Mouse (Mus musculus) MEL (cell line): ENCODE results near the gene Rmnd5b. TPM values are rescaled to one million over a fixed set of nuclear protein-coding genes. Genes with fewer than 3 reads are reported as not detected.

ENCODE experiments used
- DNase-seq: peaks from one replicate; pipeline ENCODE4 v3.0.0; 2011; ENCODE audit warnings: low read depth, low spot score
- H3K27ac ChIP-seq: 2 replicates; pipeline ENCODE4 v1.5.1; 2012; ENCODE audit warnings: low read depth, mild to moderate bottlenecking, control low read depth, low read length, moderate library complexity; ENCODE audit not compliant: control insufficient read depth
- H3K27me3 ChIP-seq, 2 experiments: fragments of 150-350 bp in 1 of 2; sonication (generic) in 1 of 2; 2 replicates each; pipeline ENCODE4 v1.6.1; 2012; ENCODE audit warnings: low read length in 2 of 2, mild to moderate bottlenecking in 2 of 2, improper control_type of control experiment in 1 of 2, moderate library complexity in 1 of 2; ENCODE audit not compliant: insufficient read depth in 2 of 2, control insufficient read depth in 1 of 2
- H3K36me3 ChIP-seq, 2 experiments: 2 replicates each; pipeline ENCODE4 v1.6.1; 2012 to 2014; ENCODE audit warnings: low read length in 2 of 2, improper control_type of control experiment in 1 of 2, inconsistent platforms in 1 of 2, mild to moderate bottlenecking in 1 of 2; ENCODE audit not compliant: insufficient read depth in 2 of 2, control insufficient read depth in 1 of 2
- H3K4me1 ChIP-seq, 2 experiments: fragments of 150-350 bp in 1 of 2; sonication (generic) in 1 of 2; 2 replicates each; pipeline ENCODE4 v1.6.1; 2012; ENCODE audit warnings: low read length in 2 of 2, improper control_type of control experiment in 1 of 2, mild to moderate bottlenecking in 1 of 2; ENCODE audit not compliant: insufficient read depth in 2 of 2, control insufficient read depth in 1 of 2
- H3K4me3 ChIP-seq, 2 experiments: fragments of 150-350 bp in 1 of 2; sonication (generic) in 1 of 2; 2 replicates each; pipeline ENCODE4 v1.5.1; 2012; ENCODE audit warnings: low read depth in 2 of 2, low read length in 2 of 2, mild to moderate bottlenecking in 2 of 2, moderate library complexity in 2 of 2, control low read depth in 1 of 2, improper control_type of control experiment in 1 of 2; ENCODE audit not compliant: control insufficient read depth in 1 of 2, insufficient read depth in 1 of 2
- H3K79me2 ChIP-seq: 2 replicates; pipeline ENCODE4 v1.6.1; 2012; ENCODE audit warnings: mild to moderate bottlenecking, low read length, moderate library complexity; ENCODE audit not compliant: control insufficient read depth, poor library complexity, insufficient read depth
- H3K9ac ChIP-seq: 2 replicates; pipeline ENCODE4 v1.6.1; 2012; ENCODE audit warnings: low read depth, mild to moderate bottlenecking, control low read depth, low read length, moderate library complexity; ENCODE audit not compliant: control insufficient read depth, poor library complexity, severe bottlenecking
- H3K9me3 ChIP-seq: fragments of 150-350 bp; sonication (generic); replicated peaks from 2 replicates; pipeline ENCODE4 v1.6.1; 2012; ENCODE audit warnings: mild to moderate bottlenecking, low read length, improper control_type of control experiment, moderate library complexity; ENCODE audit not compliant: insufficient read depth
- BHLHE40 ChIP-seq: IDR thresholded peaks from 2 replicates; pipeline ENCODE4 v1.6.1; 2012; ENCODE audit warnings: low read depth, mild to moderate bottlenecking, inconsistent platforms, low read length, improper control_type of control experiment, borderline replicate concordance
- CHD1 ChIP-seq: IDR thresholded peaks from 2 replicates; pipeline ENCODE4 v1.6.1; 2012; ENCODE audit warnings: low read depth, mild to moderate bottlenecking, inconsistent platforms, low read length, improper control_type of control experiment
- CHD2 ChIP-seq: IDR thresholded peaks from 2 replicates; pipeline ENCODE4 v1.6.1; 2011; ENCODE audit warnings: low read length, improper control_type of control experiment
- CTCF ChIP-seq, 3 experiments: IDR thresholded peaks in 2 of 3; conservative IDR thresholded peaks in 1 of 3; 2 replicates each; pipeline ENCODE4 v1.5.1; 2011 to 2012; ENCODE audit warnings: low read length in 3 of 3, low read depth in 2 of 3, mild to moderate bottlenecking in 2 of 3, improper control_type of control experiment in 1 of 3, inconsistent platforms in 1 of 3, mixed read lengths in 1 of 3, moderate library complexity in 1 of 3; ENCODE audit not compliant: control insufficient read depth in 1 of 3, insufficient read depth in 1 of 3, poor library complexity in 1 of 3, severe bottlenecking in 1 of 3
- E2F4 ChIP-seq: IDR thresholded peaks from 2 replicates; pipeline ENCODE4 v1.6.1; 2011; ENCODE audit warnings: low read depth, low read length, improper control_type of control experiment, borderline replicate concordance
- ELF1 ChIP-seq: IDR thresholded peaks from 2 replicates; pipeline ENCODE4 v1.6.1; 2014; ENCODE audit warnings: low read depth, mild to moderate bottlenecking, inconsistent platforms, low read length, improper control_type of control experiment, moderate library complexity
- ETS1 ChIP-seq: IDR thresholded peaks from 2 replicates; pipeline ENCODE4 v1.6.1; 2012; ENCODE audit warnings: low read depth, mild to moderate bottlenecking, inconsistent platforms, low read length, improper control_type of control experiment, moderate library complexity
- GABPA ChIP-seq: IDR thresholded peaks from 2 replicates; pipeline ENCODE4 v1.6.1; 2012; ENCODE audit warnings: low read depth, mild to moderate bottlenecking, inconsistent platforms, low read length, improper control_type of control experiment, moderate library complexity
- GATA1 ChIP-seq: IDR thresholded peaks from 2 replicates; pipeline ENCODE4 v1.6.1; 2011; ENCODE audit warnings: low read depth, low read length, improper control_type of control experiment
- HCFC1 ChIP-seq: IDR thresholded peaks from 2 replicates; pipeline ENCODE4 v1.6.1; 2012; ENCODE audit warnings: low read depth, mild to moderate bottlenecking, inconsistent platforms, low read length, improper control_type of control experiment, moderate library complexity
- KAT2A ChIP-seq: conservative IDR thresholded peaks from 2 replicates; pipeline ENCODE4 v1.6.1; 2012; ENCODE audit warnings: low read depth, low read length, improper control_type of control experiment, inconsistent platforms
- MAFK ChIP-seq: IDR thresholded peaks from 2 replicates; pipeline ENCODE4 v1.6.1; 2011; ENCODE audit warnings: low read depth, mild to moderate bottlenecking, low read length, improper control_type of control experiment, borderline replicate concordance
- MAX ChIP-seq: IDR thresholded peaks from 2 replicates; pipeline ENCODE4 v1.6.1; 2011; ENCODE audit warnings: low read length, improper control_type of control experiment
- MXI1 ChIP-seq: IDR thresholded peaks from 2 replicates; pipeline ENCODE4 v1.6.1; 2011; ENCODE audit warnings: mild to moderate bottlenecking, low read depth, low read length, improper control_type of control experiment
- MYB ChIP-seq: IDR thresholded peaks from 2 replicates; pipeline ENCODE4 v1.6.1; 2011; ENCODE audit warnings: mild to moderate bottlenecking, low read depth, low read length, improper control_type of control experiment
- MYC ChIP-seq: IDR thresholded peaks from 2 replicates; pipeline ENCODE4 v1.6.1; 2011; ENCODE audit warnings: low read depth, mild to moderate bottlenecking, low read length, improper control_type of control experiment, moderate library complexity
- NRF1 ChIP-seq: IDR thresholded peaks from 2 replicates; pipeline ENCODE4 v1.6.1; 2014; ENCODE audit warnings: low read depth, mild to moderate bottlenecking, inconsistent platforms, low read length, improper control_type of control experiment, moderate library complexity; ENCODE audit not compliant: poor library complexity, insufficient read depth, severe bottlenecking
- POLR2A ChIP-seq, 2 experiments: IDR thresholded peaks; 2 replicates each; pipeline ENCODE4 v1.6.1; 2011 to 2012; ENCODE audit warnings: low read length in 2 of 2, mild to moderate bottlenecking in 2 of 2, control low read depth in 1 of 2, improper control_type of control experiment in 1 of 2, low read depth in 1 of 2, moderate library complexity in 1 of 2; ENCODE audit not compliant: control insufficient read depth in 1 of 2, insufficient read depth in 1 of 2, poor library complexity in 1 of 2
- POLR2AphosphoS2 ChIP-seq: IDR thresholded peaks from 2 replicates; pipeline ENCODE4 v1.6.1; 2011; ENCODE audit warnings: low read length, improper control_type of control experiment
- POLR2AphosphoS5 ChIP-seq: IDR thresholded peaks from 2 replicates; pipeline ENCODE4 v1.6.1; 2012; ENCODE audit warnings: low read depth, borderline replicate concordance, mild to moderate bottlenecking, inconsistent platforms, low read length, moderate library complexity, mixed read lengths
- RAD21 ChIP-seq: IDR thresholded peaks from 2 replicates; pipeline ENCODE4 v1.6.1; 2011; ENCODE audit warnings: mild to moderate bottlenecking, low read depth, low read length, improper control_type of control experiment
- RCOR1 ChIP-seq: IDR thresholded peaks from 2 replicates; pipeline ENCODE4 v1.6.1; 2012; ENCODE audit warnings: low read depth, mild to moderate bottlenecking, inconsistent platforms, low read length, improper control_type of control experiment
- SIN3A ChIP-seq: IDR thresholded peaks from 2 replicates; pipeline ENCODE4 v1.6.1; 2012; ENCODE audit warnings: low read length, improper control_type of control experiment, inconsistent platforms
- TAL1 ChIP-seq: IDR thresholded peaks from 2 replicates; pipeline ENCODE4 v1.6.1; 2012; ENCODE audit warnings: mild to moderate bottlenecking, inconsistent platforms, low read length, moderate library complexity, mixed read lengths
- TBP ChIP-seq: IDR thresholded peaks from 2 replicates; pipeline ENCODE4 v1.8.0; 2011; ENCODE audit warnings: low read depth, low read length, improper control_type of control experiment
- TCF12 ChIP-seq: IDR thresholded peaks from 2 replicates; pipeline ENCODE4 v1.6.1; 2014; ENCODE audit warnings: low read depth, mild to moderate bottlenecking, inconsistent platforms, low read length, improper control_type of control experiment, moderate library complexity
- USF1 ChIP-seq: IDR thresholded peaks from 2 replicates; pipeline ENCODE4 v1.6.1; 2014; ENCODE audit warnings: low read depth, mild to moderate bottlenecking, inconsistent platforms, low read length, improper control_type of control experiment, moderate library complexity
- ZC3H11A ChIP-seq: IDR thresholded peaks from 2 replicates; pipeline ENCODE4 v1.6.1; 2012; ENCODE audit warnings: low read depth, mild to moderate bottlenecking, inconsistent platforms, low read length, improper control_type of control experiment
- ZKSCAN1 ChIP-seq: IDR thresholded peaks from 2 replicates; pipeline ENCODE4 v1.6.1; 2012; ENCODE audit warnings: low read depth, mild to moderate bottlenecking, inconsistent platforms, low read length, improper control_type of control experiment, moderate library complexity
- ZMIZ1 ChIP-seq: IDR thresholded peaks from 2 replicates; pipeline ENCODE4 v1.6.1; 2012; ENCODE audit warnings: low read depth, mild to moderate bottlenecking, inconsistent platforms, low read length, improper control_type of control experiment, moderate library complexity
- polyA plus RNA-seq, 2 experiments: library from polyadenylated mRNA; stranded (reverse) in 1 of 2; unstranded in 1 of 2; fragments of >175 nt in 1 of 2; fragments of >200 nt in 1 of 2; gene quantifications; 2 replicates each; pipeline versions ENCODE4 v1.2.1 to v1.2.4; 2012; ENCODE audit warnings: low replicate concordance in 2 of 2, low read depth in 1 of 2; ENCODE audit not compliant: insufficient read length in 2 of 2, insufficient read depth in 1 of 2, missing spikeins in 1 of 2
- total RNA-seq: library from RNA; depleted of rRNA; stranded (reverse); fragments of 300-350 nt; gene quantifications from 2 replicates; pipeline ENCODE4 v1.2.3, GENCODE M21; 2012

Gene Rmnd5b
- total and polyA plus RNA-seq, 3 experiments: 52.5 to 63.0 TPM; not detected in 1

GRCm38 (mm10) chr11:51620084-51620483 lies 15.6 kb downstream of the Rmnd5b start:
- TF ChIP-seq GATA1 (no peak), CTCF (IDR thresholded peaks at IDR 0.05 in 2 of 3, conservative IDR thresholded peaks at IDR 0.05 in 1 of 3; ENCODE audit: control insufficient read depth in 1 of 3, insufficient read depth in 1 of 3, low read depth in 2 of 3, low read length in 3 of 3, poor library complexity in 1 of 3, severe bottlenecking in 1 of 3) (no peak), NRF1 (0 out of 2 replicates have a peak, but pooled peaks have one; percentile 3), KAT2A (0 out of 2 replicates have a peak, but pooled peaks have one; percentile 1), ZC3H11A (no peak), CHD1 (peak; percentile 95; the same call in 1 of the 2 replicates), POLR2AphosphoS5 (no peak), ELF1 (no peak), MAFK (no peak), E2F4 (no peak; the same call in 1 of the 2 replicates)
- no peak for DNase-seq
- peaks cover 33% of the 10 kb centered on the region for H3K79me2 ChIP-seq
- H3K9me3 ChIP-seq: no peaks in the 10 kb centered on the region
- peak overlapping the region; percentile 89 for H3K9ac ChIP-seq
- H3K4me1 ChIP-seq: peaks cover 8 to 34% of the 10 kb centered on the region in 2 experiments
- H3K27ac ChIP-seq: peak overlapping the region; percentile 57
- no peaks in the 10 kb centered on the region for H3K27me3 ChIP-seq
- H3K4me3 ChIP-seq: peak overlapping the region; percentile 78 to 89
- peaks cover 11 to 39% of the 10 kb centered on the region in 2 experiments for H3K36me3 ChIP-seq

- Histone ChIP-seq H3K79me2 (peaks cover 33% of the 10 kb centered on the region), H3K36me3 (peaks cover 11 to 33% of the 10 kb centered on the region in 2 experiments), H3K27me3 (no peaks in the 10 kb centered on the region), H3K4me1 (peaks cover 9 to 34% of the 10 kb centered on the region in 2 experiments), H3K27ac (peak within 1 kb of the TSS; percentile 57), H3K9me3 (no peaks in the 10 kb centered on the region), H3K9ac (peak within 1 kb of the TSS; percentile 89), H3K4me3 (peak within 1 kb of the TSS; percentile 81 to 89)
- DNase-seq: peak; percentile 100
- TF ChIP-seq ZKSCAN1 (no peak), CHD2 (peak; percentile 84), ZMIZ1 (peak; percentile 73), TBP (peak; percentile 87), ZC3H11A (no peak), CTCF (IDR thresholded peaks at IDR 0.05 in 2 of 3, conservative IDR thresholded peaks at IDR 0.05 in 1 of 3; ENCODE audit: control insufficient read depth in 1 of 3, insufficient read depth in 1 of 3, low read depth in 2 of 3, low read length in 3 of 3, poor library complexity in 1 of 3, severe bottlenecking in 1 of 3) (no peak), BHLHE40 (no peak; the same call in 1 of the 2 replicates), HCFC1 (peak; percentile 86), MYB (no peak), USF1 (peak; percentile 74), NRF1 (0 out of 2 replicates have a peak, but pooled peaks have one; percentile 20), POLR2AphosphoS2 (peak; percentile 87), ETS1 (peak; percentile 42; the same call in 1 of the 2 replicates), RCOR1 (0 out of 2 replicates have a peak, but pooled peaks have one; percentile 31), MYC (peak; percentile 99), GATA1 (0 out of 2 replicates have a peak, but pooled peaks have one; percentile 6), MAFK (no peak), POLR2AphosphoS5 (no peak), TAL1 (no peak), TCF12 (peak; percentile 52), MAX (peak; percentile 96), POLR2A (IDR thresholded peaks at IDR 0.05; ENCODE audit: control insufficient read depth in 1 of 2, insufficient read depth in 1 of 2, low read depth in 1 of 2, low read length in 2 of 2, poor library complexity in 1 of 2) (peak; percentile 69 to 98), GABPA (no peak), MXI1 (peak; percentile 100), ELF1 (peak; percentile 97), SIN3A (peak; percentile 99), RAD21 (no peak)
These were observed 16.2 kb downstream of the Rmnd5b start, which contains the start of gene Nhp2 for GRCm38 (mm10) chr11:51619409-51620060. Nhp2 (plus strand) TSS chr11:51619735.
